Mouse (Mus musculus): ENCODE data around the gene Ell.

Gene Ell

GRCm38 (mm10) chr8:70611849-70612248 lies 72.6 kb downstream of the Ell start:
- DNase-seq (ENCODE audit: low read depth, low spot score), result peak; percentile 90

- no peak for DNase-seq (ENCODE audit: low read depth, low spot score)
Measured at GRCm38 (mm10) chr8:70613763-70614162, 74.5 kb downstream of the Ell start.

GRCm38 (mm10) chr8:70614469-70614868 lies 75.2 kb downstream of the Ell start:
- no peak for DNase-seq (ENCODE audit: low read depth, low spot score)

- DNase-seq (ENCODE audit: low read depth, low spot score), result no peak
Measured at GRCm38 (mm10) chr8:70615281-70615680, 76.0 kb downstream of the Ell start.

- no peak for DNase-seq (ENCODE audit: low read depth, low spot score)
Measured at GRCm38 (mm10) chr8:70615894-70616293, 76.6 kb downstream of the Ell start, which contains the start of gene Lrrc25. Lrrc25 (plus strand) TSS chr8:70616155.

GRCm38 (mm10) chr8:70616645-70617044 lies 77.4 kb downstream of the Ell start:
- no peak for DNase-seq (ENCODE audit: low read depth, low spot score)

GRCm38 (mm10) chr8:70617985-70618384 lies 78.7 kb downstream of the Ell start:
- no peak for DNase-seq (ENCODE audit: low read depth, low spot score)

- peak; percentile 87 for DNase-seq (ENCODE audit: low read depth, low spot score)
Measured at GRCm38 (mm10) chr8:70618888-70619334, 79.7 kb downstream of the Ell start.

GRCm38 (mm10) chr8:70622220-70622619 lies 83.0 kb downstream of the Ell start:
- no peak for DNase-seq (ENCODE audit: low read depth, low spot score)

GRCm38 (mm10) chr8:70625104-70625503 lies 85.8 kb downstream of the Ell start:
- DNase-seq (ENCODE audit: low read depth, low spot score), result peak; percentile 90

GRCm38 (mm10) chr8:70627041-70627440 lies 87.8 kb downstream of the Ell start:
- no peak for DNase-seq (ENCODE audit: low read depth, low spot score)

- no peak for DNase-seq (ENCODE audit: low read depth, low spot score)
Measured at GRCm38 (mm10) chr8:70628986-70629490, 89.8 kb downstream of the Ell start.

GRCm38 (mm10) chr8:70629574-70630531 lies 90.6 kb downstream of the Ell start:
- DNase-seq (ENCODE audit: low read depth, low spot score), result peak; percentile 98

GRCm38 (mm10) chr8:70630532-70631381 lies 91.5 kb downstream of the Ell start:
- peak; percentile 97 for DNase-seq (ENCODE audit: low read depth, low spot score)

- DNase-seq (ENCODE audit: low read depth, low spot score), result peak; percentile 51
Measured at GRCm38 (mm10) chr8:70631436-70631835, 92.2 kb downstream of the Ell start.

- DNase-seq (ENCODE audit: low read depth, low spot score), result peak; percentile 69
Measured at GRCm38 (mm10) chr8:70632346-70632892, 93.2 kb downstream of the Ell start, which contains the start of gene Gdf15. Gdf15 (minus strand) TSS chr8:70632456.

GRCm38 (mm10) chr8:70634066-70634465 lies 94.8 kb downstream of the Ell start:
- no peak for DNase-seq (ENCODE audit: low read depth, low spot score)

- no peak for DNase-seq (ENCODE audit: low read depth, low spot score)
Measured at GRCm38 (mm10) chr8:70635527-70635926, 96.3 kb downstream of the Ell start.

GRCm38 (mm10) chr8:70636838-70637237 lies 97.6 kb downstream of the Ell start:
- no peak for DNase-seq (ENCODE audit: low read depth, low spot score)

- peak; percentile 83 for DNase-seq (ENCODE audit: low read depth, low spot score)
Measured at GRCm38 (mm10) chr8:70638752-70639151, 99.5 kb downstream of the Ell start.
